Mouse (Mus musculus): ENCODE data around the gene Gabrd.

DNA sequence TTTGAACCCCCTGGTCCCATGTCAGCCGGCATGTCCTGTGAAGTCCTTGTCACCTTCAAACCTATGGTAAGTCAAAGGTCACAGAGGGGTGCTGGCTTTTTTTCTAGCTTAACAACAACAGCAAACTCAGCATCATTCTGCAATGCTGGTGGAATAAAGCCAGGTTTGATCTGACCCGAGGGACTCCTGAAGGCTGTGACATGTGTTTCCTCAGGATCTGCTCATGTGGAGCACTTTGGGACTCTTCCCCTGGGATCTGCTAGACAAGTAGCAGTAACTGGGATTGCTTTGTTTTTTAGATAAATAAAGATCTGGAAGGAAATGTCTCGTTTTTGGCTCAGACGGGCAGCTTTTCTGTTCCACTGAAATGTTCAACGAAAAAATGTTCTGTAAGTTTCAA lies 36.1 kb upstream of the Gabrd start:
- TF ChIP-seq CTCF (IDR thresholded peaks at IDR 0.05; ENCODE audit: borderline replicate concordance, insufficient read depth, low read length) (no peak), POLR2A (IDR thresholded peaks at IDR 0.05; ENCODE audit: low read depth, low read length) (no peak)

Measured in embryonic fibroblast, embryonic 13.5 days (primary cell).